Mouse (Mus musculus): ENCODE results near the gene Nfkbib. TPM values are rescaled to one million over a fixed set of nuclear protein-coding genes. Genes with fewer than 3 reads are reported as not detected.
A peak's percentile ranks its signal among the peaks of the same experiment; 100 is the strongest.

Gene Nfkbib
- total RNA-seq, 2 experiments from 2014 or later: 39.3 to 39.6 TPM

DNA sequence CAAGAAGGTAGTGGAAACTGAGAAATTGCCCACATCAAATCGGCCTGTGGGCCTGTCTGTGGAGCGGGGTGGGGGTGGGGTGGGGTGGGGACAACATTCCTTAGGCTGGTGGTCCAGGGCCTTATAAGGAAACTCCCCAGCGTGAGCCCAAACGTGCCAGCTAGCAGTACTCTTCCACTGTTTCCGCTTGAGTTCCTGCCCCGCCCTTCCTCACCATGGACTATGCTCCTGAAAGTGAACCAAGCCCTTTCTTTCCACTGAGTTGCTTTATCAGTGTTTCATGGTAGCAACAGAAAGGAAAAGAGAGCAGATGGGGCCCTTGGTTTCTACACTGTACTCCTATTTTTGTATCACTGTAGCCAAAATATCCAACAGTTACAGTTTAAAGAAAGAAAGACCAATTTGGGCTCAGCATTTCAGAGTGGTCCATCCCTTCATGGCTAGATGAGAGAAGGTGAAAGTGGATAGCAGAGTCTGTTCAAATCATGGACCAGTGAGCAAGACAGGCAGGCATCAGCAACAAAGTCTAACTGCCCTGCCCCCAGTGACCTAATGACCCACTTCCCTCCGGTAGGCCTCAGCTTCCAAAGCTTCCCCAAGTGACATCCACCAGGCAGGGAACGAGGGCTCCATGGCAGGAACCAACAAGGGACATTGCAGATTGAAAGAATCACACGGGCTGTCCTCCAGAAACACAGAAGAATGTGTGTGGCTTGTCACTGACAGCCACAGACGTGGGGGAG, 35.7 kb upstream of the Nfkbib start:
- intact Hi-C loops (cut with DNase I): no loop called here
- DNase-seq (ENCODE audit: low spot score in 2 of 2): peak in 1 of 2 experiments; percentile 12

DNA sequence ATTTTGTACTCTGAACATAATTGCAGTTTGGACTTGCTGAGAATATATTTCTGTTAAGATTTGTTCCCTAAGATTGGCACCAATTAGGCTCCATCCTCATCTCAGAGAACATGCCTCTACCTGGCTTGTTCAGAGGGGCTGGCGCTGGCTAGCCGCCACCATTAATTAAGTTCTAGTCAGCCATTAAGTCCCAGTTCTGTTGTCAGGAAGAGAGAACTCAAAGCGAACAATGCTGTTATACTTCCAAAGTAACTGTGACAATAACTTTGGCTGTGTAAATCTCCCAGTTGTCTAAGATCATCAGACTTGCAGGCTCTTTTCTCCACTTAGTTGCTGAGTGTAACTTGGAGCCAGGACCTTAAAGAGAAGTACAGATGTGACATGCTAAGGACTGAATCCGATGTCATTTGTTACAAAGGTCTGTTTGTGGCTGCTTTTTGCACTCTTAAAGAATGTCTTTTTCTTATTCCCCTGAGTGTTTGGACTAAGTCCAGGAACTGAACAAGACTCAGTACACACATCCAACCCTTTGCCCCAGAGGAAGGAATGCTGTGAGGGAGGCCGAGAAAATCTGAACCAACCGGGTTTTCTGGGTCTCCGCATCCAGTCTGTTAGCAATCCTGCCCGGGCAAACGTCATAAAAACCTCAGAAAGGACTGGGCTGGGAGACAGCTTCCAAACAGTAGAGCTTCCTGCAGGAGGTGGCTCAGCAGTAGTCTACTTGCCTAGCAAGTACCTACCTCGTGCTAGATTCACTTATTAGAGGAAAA, 34.8 kb upstream of the Nfkbib start:
- intact Hi-C loops (cut with DNase I): no loop called here
- peak in 1 of 2 experiments; percentile 20 for DNase-seq (ENCODE audit: low spot score in 2 of 2)

DNA sequence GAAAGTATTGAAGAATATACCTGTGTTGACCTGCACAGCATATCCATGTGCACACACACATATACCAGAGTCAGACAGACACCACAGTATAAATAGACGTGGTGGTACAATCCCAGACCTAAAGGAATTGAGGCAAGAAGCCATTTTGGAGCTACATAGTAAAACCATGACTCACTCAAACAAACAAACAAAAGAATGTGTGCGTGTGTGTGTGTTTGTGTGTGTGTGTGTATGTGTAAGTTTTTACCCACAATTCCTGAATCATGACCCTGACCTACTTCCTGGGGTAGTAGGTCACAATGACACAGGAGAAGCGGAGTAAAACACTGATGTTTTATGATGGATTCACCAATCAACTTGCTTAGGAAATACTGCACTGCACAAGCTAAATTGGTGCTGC, 34.1 kb upstream of the Nfkbib start:
- intact Hi-C loops (cut with DNase I): no loop called here

DNA sequence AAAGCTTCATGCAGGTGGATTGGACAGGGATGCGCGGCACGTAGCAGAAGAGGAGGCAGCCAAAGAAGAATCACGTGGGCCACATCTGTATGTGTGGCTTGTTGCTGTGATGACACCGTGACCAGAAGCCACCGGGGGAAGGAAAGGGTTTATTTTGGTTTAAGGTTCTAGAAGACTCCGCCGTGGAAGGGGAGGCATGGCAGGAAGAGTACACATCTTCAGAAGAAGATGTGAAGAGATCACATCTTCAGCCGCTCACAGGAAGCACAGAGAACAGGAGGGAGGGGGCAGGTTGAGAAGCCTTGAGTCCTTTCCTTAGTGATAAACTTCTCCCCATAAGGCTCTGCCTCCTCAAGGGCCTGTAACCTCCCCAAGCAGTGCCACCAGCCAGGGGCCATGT, 32.7 kb upstream of the Nfkbib start:
- intact Hi-C loops (cut with DNase I): loop anchor here (5.0 kb wide), 1 partner anchor 172 kb away; no protein-coding TSS in a partner anchor
- no peak for DNase-seq (ENCODE audit: low spot score in 2 of 2)

More for the DNA sequence above, 34.1 kb upstream of the Nfkbib start:
- no peak for DNase-seq (ENCODE audit: low spot score in 2 of 2)

DNA sequence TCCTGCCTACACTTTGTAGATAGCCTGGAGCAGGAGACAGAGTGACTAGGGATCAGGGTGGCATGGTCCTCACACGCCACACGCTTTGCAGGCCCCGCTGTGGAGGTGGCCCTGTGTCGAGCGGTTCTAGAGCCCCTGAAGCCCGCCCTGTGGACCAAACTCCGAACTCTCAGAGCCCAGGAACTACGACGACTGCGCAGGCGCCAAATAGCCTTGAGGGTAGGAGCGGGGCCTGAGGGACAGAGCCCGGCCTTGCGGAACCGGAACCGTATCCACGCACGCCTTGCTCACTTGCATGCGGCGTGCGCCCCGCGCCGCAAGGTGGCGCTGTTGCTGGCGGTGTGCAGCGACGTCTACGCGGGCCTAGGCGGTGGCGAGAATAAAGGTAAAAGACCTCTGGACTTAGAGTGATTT, 29.3 kb upstream of the Nfkbib start:
- peak; percentile 72 to 81 for DNase-seq (ENCODE audit: low spot score in 2 of 2)
- intact Hi-C loops (cut with DNase I): loop anchor here (5.0 kb wide), 1 partner anchor 176 kb away; no protein-coding TSS in a partner anchor

DNA sequence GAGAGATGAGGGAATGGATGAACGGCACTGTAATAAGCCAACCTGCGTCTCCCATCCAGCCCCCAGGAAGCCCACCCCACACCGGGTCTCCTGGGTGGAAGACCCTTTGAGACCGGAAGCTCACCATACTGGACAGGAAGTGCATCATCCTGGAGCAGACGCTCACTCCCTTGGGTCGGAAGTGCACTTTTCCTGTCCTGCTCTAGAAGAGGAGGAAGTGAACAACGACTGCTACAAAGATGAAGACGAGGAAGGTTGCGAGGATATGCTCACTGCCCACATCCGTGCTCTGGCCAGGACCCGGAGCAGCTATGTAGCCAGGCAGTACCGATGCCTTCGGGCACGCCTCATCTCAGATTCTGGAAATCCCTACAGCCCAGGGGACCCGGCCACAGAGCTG, 28.5 kb upstream of the Nfkbib start:
- intact Hi-C loops (cut with DNase I): loop anchor here (2.0 to 5.0 kb wide), 2 partner anchors 71 to 176 kb away; no protein-coding TSS in a partner anchor
- DNase-seq (ENCODE audit: low spot score in 2 of 2): no peak

DNA sequence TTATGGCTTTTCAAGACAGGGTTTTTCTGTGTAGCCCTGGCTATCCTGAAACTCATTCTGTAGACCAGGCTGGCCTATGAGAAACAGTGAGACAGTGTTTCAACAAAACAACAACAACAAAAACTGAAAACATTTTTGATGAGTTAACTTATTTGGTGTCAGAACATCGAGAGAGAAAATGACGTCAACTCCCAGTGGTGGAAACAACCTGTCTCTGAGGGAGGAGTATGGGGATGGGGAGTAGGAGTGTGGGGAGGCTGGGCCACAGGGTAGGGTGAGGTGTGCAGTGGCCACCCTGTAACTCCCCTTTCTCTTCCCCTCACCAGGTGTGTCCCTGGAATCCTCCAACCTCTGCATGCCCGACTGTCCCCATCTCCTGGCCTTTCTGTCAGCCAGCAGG, 27.2 kb upstream of the Nfkbib start:
- DNase-seq (ENCODE audit: low spot score in 2 of 2): no peak
- intact Hi-C loops (cut with DNase I): loop anchor here (2.0 kb wide), 1 partner anchor 72 kb away; no protein-coding TSS in a partner anchor

DNA sequence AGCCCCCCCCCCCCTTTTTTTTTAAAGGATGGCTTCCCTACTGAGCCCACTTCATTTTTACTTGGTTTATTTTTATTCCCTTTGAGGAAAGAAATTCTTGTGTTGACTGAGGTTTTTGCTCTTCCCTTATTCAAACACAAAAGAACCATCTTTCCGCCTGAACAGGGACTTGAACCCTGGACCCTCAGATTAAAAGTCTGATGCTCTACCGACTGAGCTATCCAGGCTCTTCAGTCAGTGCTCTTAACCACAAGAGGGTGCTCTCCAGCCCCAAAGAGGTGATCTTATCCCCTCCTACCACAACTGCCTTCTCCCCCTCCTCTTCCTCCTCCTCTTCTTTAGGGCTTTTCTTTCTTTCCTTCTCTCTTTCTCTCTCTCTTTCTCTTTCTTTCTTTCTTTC, 26.5 kb upstream of the Nfkbib start:
- intact Hi-C loops (cut with DNase I): loop anchor here (2.0 kb wide), 1 partner anchor 73 kb away; no protein-coding TSS in a partner anchor
- DNase-seq (ENCODE audit: low spot score in 2 of 2): no peak

DNA sequence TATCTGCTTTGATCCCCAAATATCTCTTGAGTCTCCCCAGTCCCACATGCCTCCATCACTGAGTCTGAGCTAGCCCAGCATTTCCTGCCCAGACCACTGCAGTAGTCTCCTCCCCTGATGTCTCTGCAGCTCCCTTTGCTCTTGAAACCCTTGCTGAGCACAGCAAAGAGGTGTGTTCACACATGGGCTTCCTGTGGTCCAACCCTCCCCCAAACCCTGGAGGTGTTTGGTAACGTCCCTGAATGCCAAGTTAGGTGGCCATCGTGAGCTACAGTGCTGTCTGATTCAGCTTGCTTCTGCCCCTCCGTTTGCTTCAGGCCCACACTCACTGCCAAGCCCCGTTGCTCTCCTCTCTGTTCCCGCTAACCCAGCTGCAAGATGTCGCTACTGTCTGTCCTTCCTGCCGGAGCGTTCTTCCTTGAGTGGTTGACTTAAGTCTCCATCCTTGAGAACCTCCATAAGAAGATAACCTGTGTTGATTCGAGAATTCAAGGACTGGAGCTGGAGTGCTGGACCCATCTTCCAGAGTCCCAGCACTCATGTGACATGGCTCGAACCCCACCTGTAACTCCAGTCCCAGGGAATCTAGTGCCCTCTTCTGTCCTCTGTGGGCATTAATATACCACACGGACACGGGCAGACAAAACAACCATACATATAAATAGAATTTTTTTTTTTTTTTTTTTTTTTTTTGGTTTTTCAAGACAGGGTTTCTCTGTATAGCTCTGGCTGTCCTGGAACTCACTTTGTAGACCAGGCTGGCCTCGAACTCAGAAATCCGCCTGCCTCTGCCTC, 25.3 kb upstream of the Nfkbib start:
- no peak for DNase-seq (ENCODE audit: low spot score in 2 of 2)
- intact Hi-C loops (cut with DNase I): no loop called here

DNA sequence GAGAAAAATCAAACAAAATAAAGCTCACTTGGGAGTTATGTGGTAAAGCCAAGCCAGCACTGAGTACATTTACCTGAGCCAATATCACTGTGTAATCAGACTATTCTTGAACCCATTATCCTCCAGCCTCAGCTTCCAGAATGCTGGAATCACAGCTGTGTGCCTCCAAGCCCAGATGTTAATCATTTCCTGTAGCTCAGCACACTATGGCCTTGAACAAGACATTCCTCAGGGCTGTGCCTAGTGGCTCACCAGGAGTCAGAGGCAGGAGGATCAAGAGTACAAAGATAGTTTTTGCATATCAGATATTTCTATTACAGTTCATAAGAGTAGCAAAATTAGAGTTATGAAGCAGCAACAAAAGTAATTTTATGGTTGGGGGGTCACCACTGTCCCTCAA, 24.4 kb upstream of the Nfkbib start:
- intact Hi-C loops (cut with DNase I): no loop called here
- DNase-seq (ENCODE audit: low spot score in 2 of 2): no peak

DNA sequence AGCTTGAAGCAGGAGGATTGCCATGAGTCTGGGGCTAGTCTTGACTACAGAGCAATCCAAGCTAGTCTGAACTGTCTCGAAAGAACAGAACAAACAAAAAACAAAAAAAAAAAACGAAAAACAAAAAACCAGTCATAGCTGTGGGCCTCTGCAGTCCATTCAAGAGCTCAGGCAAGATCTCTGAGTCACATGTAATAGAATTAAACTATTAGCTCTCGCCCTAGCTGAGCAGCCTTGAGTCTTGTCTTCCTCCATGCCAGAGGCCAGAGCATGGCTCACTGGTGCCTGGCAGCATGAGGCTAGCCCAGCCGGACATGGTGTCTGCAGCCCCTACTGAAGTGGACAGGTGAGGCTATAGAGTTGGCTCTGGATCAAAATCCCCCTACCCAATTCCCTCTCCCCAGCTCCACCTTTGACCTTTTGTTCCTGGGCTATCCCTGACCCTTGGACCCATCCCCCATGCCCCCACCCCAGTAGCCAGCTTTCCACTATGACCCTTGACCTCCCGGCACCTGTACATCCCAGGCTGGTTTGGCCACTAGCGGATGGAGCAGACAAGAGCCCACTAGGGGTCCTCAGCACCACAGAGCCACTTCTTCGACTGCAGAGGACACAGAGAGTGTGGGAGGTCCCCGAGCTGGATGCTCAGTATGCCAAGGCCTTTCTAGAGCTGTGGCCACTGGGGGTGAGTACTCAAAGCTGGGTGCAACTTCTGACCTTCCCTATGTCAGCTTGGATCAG, 22.9 kb upstream of the Nfkbib start:
- DNase-seq (ENCODE audit: low spot score in 2 of 2): no peak

DNA sequence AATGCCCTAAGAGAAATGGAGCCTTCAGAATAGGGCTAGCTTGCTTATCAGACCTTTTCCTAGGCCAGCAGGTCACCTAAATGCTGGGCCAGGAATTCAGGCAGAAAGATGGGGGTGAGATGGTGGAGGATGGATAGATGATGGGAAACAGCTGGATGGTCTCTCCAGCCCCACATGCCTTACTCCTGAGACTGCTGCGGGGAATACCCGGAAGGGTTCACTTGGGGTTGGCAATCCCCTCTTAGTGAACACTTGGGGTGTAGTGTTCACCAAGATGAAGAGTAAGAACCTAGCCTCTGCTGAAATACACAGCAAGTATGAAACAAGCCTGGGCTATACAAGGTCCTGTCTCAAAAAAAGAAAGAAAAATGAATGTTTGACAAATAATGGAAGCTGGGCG, 21.9 kb upstream of the Nfkbib start:
- intact Hi-C loops (cut with DNase I): loop anchor here (10.0 kb wide), 1 partner anchor 246 kb away; no protein-coding TSS in a partner anchor
- no peak for DNase-seq (ENCODE audit: low spot score in 2 of 2)

More for the DNA sequence above, 22.9 kb upstream of the Nfkbib start:
- intact Hi-C loops (cut with DNase I): no loop called here

DNA sequence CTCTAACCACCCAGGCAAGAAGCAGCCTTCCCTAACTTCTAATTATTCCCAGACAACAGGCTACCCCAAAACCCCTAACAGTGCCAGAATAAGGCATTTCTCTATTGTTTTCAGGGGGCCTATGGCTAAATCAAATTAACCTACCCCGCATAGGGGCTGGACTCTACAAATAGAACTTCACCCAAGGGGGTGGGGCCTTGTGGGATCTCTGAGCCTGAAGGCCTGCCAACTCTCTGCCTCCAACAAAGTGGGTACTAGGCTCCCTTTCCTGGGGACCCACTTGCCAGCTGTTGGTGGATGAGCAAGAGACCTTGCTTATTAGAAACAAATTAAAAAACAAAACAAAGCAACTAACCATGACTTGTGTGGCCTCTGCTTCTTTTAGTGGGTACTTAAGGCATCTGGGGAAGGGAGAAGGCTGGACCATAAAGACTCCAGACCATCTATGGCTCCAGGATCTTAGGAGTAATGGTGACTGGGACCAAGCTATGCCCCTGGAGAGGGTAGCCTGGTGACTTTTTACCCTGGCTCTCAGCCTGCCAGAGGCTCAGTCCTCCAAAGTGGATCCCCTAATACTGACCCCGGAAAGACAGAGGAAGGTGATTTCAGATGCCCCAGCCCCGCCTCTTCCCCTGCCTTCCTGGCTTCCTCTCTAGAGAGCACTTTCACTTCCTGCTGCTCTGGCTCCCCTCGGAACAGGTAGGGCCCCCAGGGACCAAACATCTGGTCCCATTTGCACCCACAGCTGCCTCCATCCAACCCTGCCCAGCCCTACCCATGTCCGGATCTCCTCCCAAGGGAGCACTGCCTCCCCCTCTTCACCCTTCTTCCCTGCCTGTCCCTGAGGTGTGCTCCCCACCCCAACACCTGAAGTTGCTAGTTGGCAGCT, 21.2 kb upstream of the Nfkbib start, which contains the start of gene Rinl:
TSS of gene Rinl (plus strand) at position 663 of the 889 bp plus-strand sequence.
- no peak for DNase-seq (ENCODE audit: low spot score in 2 of 2)
- intact Hi-C loops (cut with DNase I): loop anchor here (10.0 kb wide), 1 partner anchor 246 kb away; no protein-coding TSS in a partner anchor

DNA sequence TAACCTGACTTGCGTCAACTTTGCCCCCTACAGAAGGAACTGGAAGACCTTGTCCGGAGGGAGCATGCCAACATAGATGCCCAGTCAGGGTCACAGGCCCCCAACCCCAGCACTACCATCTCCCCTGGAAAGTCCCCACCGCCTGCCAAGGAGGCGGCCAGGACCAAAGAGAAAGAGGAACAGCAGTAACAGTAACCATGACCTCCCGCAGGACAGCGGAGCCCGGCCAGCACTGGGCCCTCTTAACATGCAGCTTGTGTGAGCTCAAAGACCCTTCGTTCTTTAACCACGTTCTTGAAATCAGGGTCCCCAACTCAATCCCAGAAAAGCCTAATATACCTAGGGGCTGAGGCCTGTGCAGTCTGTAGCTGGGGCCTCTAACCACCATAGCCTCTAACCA, 20.6 kb upstream of the Nfkbib start:
- DNase-seq (ENCODE audit: low spot score in 2 of 2): no peak
- intact Hi-C loops (cut with DNase I): loop anchor here (10.0 kb wide), 1 partner anchor 247 kb away; no protein-coding TSS in a partner anchor

DNA sequence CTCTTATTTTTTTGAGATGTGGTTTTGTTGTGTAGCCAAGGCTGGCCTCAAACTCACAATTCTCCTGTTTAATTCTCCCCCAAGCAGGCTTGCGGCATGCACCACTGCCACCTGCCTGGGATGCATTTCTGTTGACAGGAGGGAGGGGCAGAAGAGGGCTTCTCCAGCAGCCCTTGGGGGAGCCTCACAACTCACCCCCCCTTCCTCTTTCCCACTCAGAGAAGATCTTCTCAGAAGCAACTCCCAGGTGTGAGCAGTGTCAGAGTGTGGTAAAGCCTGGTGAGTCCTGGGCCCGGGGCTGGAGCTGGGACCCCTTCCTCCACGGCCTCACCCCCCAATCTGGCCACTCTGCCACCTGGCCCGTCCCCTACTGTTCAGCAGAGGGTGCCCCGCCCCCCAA, 17.8 kb upstream of the Nfkbib start:
- intact Hi-C loops (cut with DNase I): loop anchor here (10.0 kb wide), 1 partner anchor 250 kb away; no protein-coding TSS in a partner anchor
- DNase-seq (ENCODE audit: low spot score in 2 of 2): no peak

DNA sequence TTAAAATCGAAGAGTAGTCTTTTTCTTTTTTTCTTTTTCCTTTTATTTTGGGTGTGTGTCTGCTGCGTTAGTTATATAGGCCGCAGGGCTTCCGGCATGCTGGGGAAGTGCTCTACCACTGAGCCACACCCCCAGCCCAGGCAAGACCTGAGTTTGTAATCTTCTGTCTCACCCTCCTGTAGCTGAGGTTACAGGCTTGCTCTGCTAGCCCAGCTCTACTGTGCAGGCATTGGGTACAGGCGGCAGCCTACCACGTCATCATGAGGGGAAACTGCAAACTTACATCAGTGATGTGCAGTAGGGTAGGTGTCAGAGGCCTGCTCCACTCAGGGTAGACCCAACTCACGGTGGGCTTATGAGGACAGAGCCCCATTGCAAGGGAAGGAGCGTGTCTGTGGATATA, 13.9 kb upstream of the Nfkbib start:
- intact Hi-C loops (cut with DNase I): loop anchor here (10.0 kb wide), 1 partner anchor 254 kb away; no protein-coding TSS in a partner anchor
- DNase-seq (ENCODE audit: low spot score in 2 of 2): no peak

DNA sequence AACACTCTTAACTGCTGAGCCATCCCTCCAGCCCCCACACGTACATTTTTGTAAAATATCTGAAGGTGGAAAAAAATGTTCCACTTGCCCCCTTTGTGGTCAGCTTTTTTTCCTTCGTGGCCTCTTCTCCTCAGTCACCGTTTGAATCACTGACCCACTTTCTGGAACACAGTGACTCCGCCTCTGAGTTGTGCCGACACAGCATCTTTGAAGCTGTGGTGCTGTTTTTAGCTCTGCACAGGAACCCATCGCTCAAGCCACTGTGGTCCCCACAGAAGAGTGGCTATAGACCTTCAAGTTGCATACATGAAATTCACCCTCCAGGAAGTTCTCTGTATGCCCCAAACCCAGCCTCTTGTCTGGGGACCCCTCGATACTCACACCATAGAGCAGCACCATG, 13.5 kb upstream of the Nfkbib start:
- peak in 1 of 2 experiments; percentile 62 for DNase-seq (ENCODE audit: low spot score in 2 of 2)
- intact Hi-C loops (cut with DNase I): loop anchor here (10.0 kb wide), 1 partner anchor 254 kb away; no protein-coding TSS in a partner anchor

All from left cerebral cortex, postnatal 14 days (tissue).